Comparison of ENCODE assay signal across 8 mouse cellular contexts in genomic region chr3:137322304-137322703, GRCm38 (mm10). TPM values are rescaled to one million over a fixed set of nuclear protein-coding genes. Genes with fewer than 3 reads are reported as not detected.
DNase-seq lines count a peak whose midpoint lies in the region; ATAC-seq lines count a peak whose summit lies in the region.

No protein-coding gene starts in this region.

- no peaks in the 10 kb centered on the region for H3K4me1 ChIP-seq in forebrain, embryonic 13.5 days
- H3K4me1 ChIP-seq in forebrain, embryonic 10.5 days = peaks cover 8% of the 10 kb centered on the region; the same call in 1 of the 2 replicates

- no peaks in the 10 kb centered on the region for H3K27me3 ChIP-seq in forebrain, embryonic 13.5 days
- H3K27me3 ChIP-seq in forebrain, embryonic 10.5 days (ENCODE audit: poor library complexity, severe bottlenecking) = no peaks in the 10 kb centered on the region

- ATAC-seq in forebrain, embryonic 13.5 days = peak; percentile 36; the same call in 1 of the 2 replicates
- ATAC-seq in inflammation-experienced regulatory T-cells, adult 6 months = no peak

- DNase-seq in forebrain, embryonic 10.5 days (ENCODE audit: extremely low spot score, low spot score) = no peak
- DNase-seq in adrenal gland, postnatal 36 days = peak; percentile 18 to 43
- DNase-seq in heart, postnatal 14 days = peak; percentile 21 to 22
- DNase-seq in lung, postnatal 10 days = peak; percentile 31
- DNase-seq in urinary bladder, postnatal 10 days (ENCODE audit: low spot score) = no peak
- DNase-seq in natural killer cell, adult 2 months (ENCODE audit: low spot score in 2 of 2) = no peak

- intact Hi-C loops in heart, postnatal 14 days (cut with DNase I) = no loop called here

- no peak overlapping the region for H3K4me3 ChIP-seq in forebrain, embryonic 13.5 days
- H3K4me3 ChIP-seq in forebrain, embryonic 10.5 days = no peak overlapping the region

- no peaks in the 10 kb centered on the region for H3K9me3 ChIP-seq in forebrain, embryonic 13.5 days (replicated peaks)
- no peaks in the 10 kb centered on the region for H3K9me3 ChIP-seq in forebrain, embryonic 10.5 days

- H3K9ac ChIP-seq in forebrain, embryonic 13.5 days = no peak overlapping the region

- no peaks in the 10 kb centered on the region for H3K36me3 ChIP-seq in forebrain, embryonic 13.5 days (ENCODE audit: poor library complexity, severe bottlenecking)
- no peaks in the 10 kb centered on the region for H3K36me3 ChIP-seq in forebrain, embryonic 10.5 days (replicated peaks)

- H3K27ac ChIP-seq in forebrain, embryonic 13.5 days = no peak overlapping the region
- H3K27ac ChIP-seq in forebrain, embryonic 10.5 days = no peak overlapping the region

- WGBS in forebrain, embryonic 13.5 days = 63% methylated on average over 12 of the region's 12 CpGs
- WGBS in forebrain, embryonic 10.5 days = 81% methylated on average over 12 of the region's 12 CpGs

- no peak overlapping the region for H3K4me2 ChIP-seq in forebrain, embryonic 13.5 days

RNA-seq across cellular contexts. Expression of gene Emcn, which starts 18.6 kb away (rescaled TPM):
- polyA plus RNA-seq in forebrain, embryonic 13.5 days (2015; fragmentation: Nextera tagmentation; extraction: Ambion mirVana) = 10.4 and 10.5 TPM in 2 replicates
- 24.3 and 24.6 TPM in 2 replicates for polyA plus RNA-seq in forebrain, embryonic 10.5 days (2016; fragmentation: Nextera tagmentation; extraction: Ambion mirVana)
- total RNA-seq in adrenal gland, postnatal 36 days (2021) = 100 to 1,000 TPM in 1 of 2 experiments, 10 to 100 TPM in 1; 93.7 to 143 TPM
- 10 to 100 TPM; 56.2 to 56.3 TPM for total RNA-seq in heart, postnatal 14 days (2021)
- polyA plus RNA-seq in inflammation-experienced regulatory T-cells, adult 6 months (2017; shearing (Covaris generic)) = under 1 TPM in 1 of 3 experiments, not detected in 2; 0.12 TPM

Comparison
In these comparisons a context has a peak if more than half of its experiments do, and no peak if none do; other contexts are left out.
1. DNase-seq: peak in adrenal gland, postnatal 36 days (2 of 2), heart, postnatal 14 days (2 of 2) and lung, postnatal 10 days (single experiment); none in forebrain, embryonic 10.5 days (single experiment), urinary bladder, postnatal 10 days (single experiment) and natural killer cell, adult 2 months (0 of 2).
2. RNA of gene Emcn, which starts 18.6 kb away (polyA plus RNA-seq): 24.3 to 24.6 TPM in forebrain, embryonic 10.5 days and 10.4 to 10.5 TPM in forebrain, embryonic 13.5 days; 0.12 TPM in inflammation-experienced regulatory T-cells, adult 6 months; every median in the first group is over 10 times any median in the second.